Mouse (Mus musculus) urinary bladder, adult 18-20 months (tissue): ENCODE data around the gene Cmtm4.

ENCODE experiments used
- DNase-seq, 2 experiments: peaks; one replicate each; pipeline ENCODE4 v3.0.0; 2022; ENCODE audit warnings: low spot score in 2 of 2, mixed read lengths in 2 of 2

The Cmtm4 gene

GRCm38 (mm10) chr8:104395703-104396357, at the start of gene Cmtm4:
Gene Cmtm4 (minus strand): TSS chr8:104395807.
- DNase-seq = peak; percentile 42 to 60

- DNase-seq = no peak
These were observed 49.6 kb upstream of the Cmtm4 start for GRCm38 (mm10) chr8:104445248-104445647.

- DNase-seq = no peak
These were observed 47.6 kb upstream of the Cmtm4 start for GRCm38 (mm10) chr8:104443125-104443679.

GRCm38 (mm10) chr8:104442299-104443124, 46.9 kb upstream of the Cmtm4 start, which contains the start of gene Dync1li2:
Gene Dync1li2 (minus strand): TSS chr8:104443047.
- DNase-seq = peak; percentile 85 to 96

GRCm38 (mm10) chr8:104441613-104442012, 46.0 kb upstream of the Cmtm4 start:
- DNase-seq = no peak

- DNase-seq = no peak
These were observed 43.9 kb upstream of the Cmtm4 start for GRCm38 (mm10) chr8:104439461-104439860.

GRCm38 (mm10) chr8:104437494-104438135, 42.0 kb upstream of the Cmtm4 start:
- DNase-seq = no peak

GRCm38 (mm10) chr8:104436591-104436990, 41.0 kb upstream of the Cmtm4 start:
- DNase-seq = no peak

GRCm38 (mm10) chr8:104436038-104436437, 40.4 kb upstream of the Cmtm4 start:
- DNase-seq = peak; percentile 94 to 95

- no peak for DNase-seq
These were observed 39.3 kb upstream of the Cmtm4 start for GRCm38 (mm10) chr8:104434826-104435354.

- no peak for DNase-seq
These were observed 38.7 kb upstream of the Cmtm4 start for GRCm38 (mm10) chr8:104434275-104434674.

GRCm38 (mm10) chr8:104433191-104433842, 37.7 kb upstream of the Cmtm4 start:
- no peak for DNase-seq

GRCm38 (mm10) chr8:104432656-104433055, 37.0 kb upstream of the Cmtm4 start:
- no peak for DNase-seq

- no peak for DNase-seq
These were observed 34.6 kb upstream of the Cmtm4 start for GRCm38 (mm10) chr8:104430230-104430629.

GRCm38 (mm10) chr8:104427703-104428102, 32.1 kb upstream of the Cmtm4 start:
- DNase-seq = no peak

- no peak for DNase-seq
These were observed 26.7 kb upstream of the Cmtm4 start for GRCm38 (mm10) chr8:104422313-104422712.

GRCm38 (mm10) chr8:104416022-104416421, 20.4 kb upstream of the Cmtm4 start:
- no peak for DNase-seq

GRCm38 (mm10) chr8:104414204-104414603, 18.6 kb upstream of the Cmtm4 start:
- no peak for DNase-seq

- DNase-seq = no peak
These were observed 18.2 kb upstream of the Cmtm4 start for GRCm38 (mm10) chr8:104413770-104414169.

- DNase-seq = no peak
These were observed 17.4 kb upstream of the Cmtm4 start for GRCm38 (mm10) chr8:104412805-104413532.

GRCm38 (mm10) chr8:104411972-104412371, 16.4 kb upstream of the Cmtm4 start:
- no peak for DNase-seq
